Mouse (Mus musculus): ENCODE measurements at regions not wholly inside any gene's neighbourhood (a gene's known extent, or its start where the extent isn't known, plus 50 kb on each side); places are given as distances from the start of the nearest gene placed in this dataset.

GRCm38 (mm10) chr16:61772431-61772830, 1014.2 kb downstream of the Nsun3 start:
- 66% methylated on average over 3 of the region's 3 CpGs for WGBS
- no peak overlapping the region for H3K4me2 ChIP-seq (ENCODE audit: low read length)
- no peak for ATAC-seq
- no peaks in the 10 kb centered on the region for H3K36me3 ChIP-seq (ENCODE audit: control insufficient read depth, insufficient read depth)
- H3K9ac ChIP-seq (replicated peaks; ENCODE audit: low read depth, low read length), result no peak overlapping the region
- no peak overlapping the region for H3K27ac ChIP-seq (ENCODE audit: low read length)
- no peaks in the 10 kb centered on the region for H3K9me3 ChIP-seq (ENCODE audit: control insufficient read depth, low read length)
- no peaks in the 10 kb centered on the region for H3K27me3 ChIP-seq (replicated peaks; ENCODE audit: control insufficient read depth, insufficient read depth, low read length)
- no peak overlapping the region for H3K4me3 ChIP-seq (replicated peaks; ENCODE audit: low read length)
- H3K4me1 ChIP-seq (replicated peaks; ENCODE audit: control insufficient read depth, insufficient read depth, low read length), result no peaks in the 10 kb centered on the region

GRCm38 (mm10) chr16:61727709-61728108, 1058.9 kb downstream of the Nsun3 start:
- Histone ChIP-seq H3K27ac (ENCODE audit: low read length) (no peak overlapping the region), H3K27me3 (replicated peaks; ENCODE audit: control insufficient read depth, insufficient read depth, low read length) (no peaks in the 10 kb centered on the region), H3K36me3 (ENCODE audit: control insufficient read depth, insufficient read depth) (no peaks in the 10 kb centered on the region), H3K9ac (replicated peaks; ENCODE audit: low read depth, low read length) (no peak overlapping the region), H3K4me1 (replicated peaks; ENCODE audit: control insufficient read depth, insufficient read depth, low read length) (no peaks in the 10 kb centered on the region), H3K4me2 (ENCODE audit: low read length) (no peak overlapping the region), H3K4me3 (replicated peaks; ENCODE audit: low read length) (no peak overlapping the region), H3K9me3 (ENCODE audit: control insufficient read depth, low read length) (no peaks in the 10 kb centered on the region)
- 61% methylated on average over 4 of the region's 4 CpGs for WGBS
- peak; percentile 57 for ATAC-seq

Data from forebrain, embryonic 16.5 days (tissue).